Mouse (Mus musculus) embryonic fibroblast, embryonic 13.5 days (primary cell): ENCODE measurements at regions not wholly inside any gene's neighbourhood (a gene's known extent, or its start where the extent isn't known, plus 50 kb on each side); places are given as distances from the start of the nearest gene placed in this dataset.

Experiments used
- CTCF ChIP-seq: IDR thresholded peaks from 2 replicates; pipeline ENCODE4 v1.5.1; 2011; ENCODE audit warnings: mild to moderate bottlenecking, control low read depth, low read length, moderate library complexity, borderline replicate concordance; ENCODE audit not compliant: insufficient read depth
- POLR2A ChIP-seq: IDR thresholded peaks from 2 replicates; pipeline ENCODE4 v1.6.1; 2011; ENCODE audit warnings: low read depth, mild to moderate bottlenecking, control low read depth, low read length, moderate library complexity

DNA sequence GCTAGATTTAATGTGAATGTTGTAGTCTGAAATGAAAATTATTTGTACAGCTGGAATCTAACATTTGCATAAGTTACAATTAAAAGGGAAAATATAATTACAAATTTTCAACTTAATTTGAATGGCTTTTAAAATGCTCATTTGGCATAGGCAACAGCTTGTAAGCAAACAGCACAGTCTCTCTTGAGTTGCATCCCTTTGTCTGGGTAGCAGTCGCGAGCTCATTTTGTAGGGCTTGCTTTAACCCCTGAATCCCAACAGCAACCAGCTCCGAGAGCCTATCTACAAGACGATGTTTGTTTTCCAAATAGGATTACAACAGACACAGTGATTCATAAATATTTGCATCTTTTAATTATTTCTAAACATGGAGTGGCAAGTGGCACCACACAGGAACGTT is 82.8 kb downstream of the Rwdd3 start:
- TF ChIP-seq CTCF = no peak
- no peak for TF ChIP-seq POLR2A
